Mouse (Mus musculus) C2C12 (cell line): Measurements from ENCODE around the gene Opn3.
A peak's percentile ranks its signal among the peaks of the same experiment; 100 is the strongest.

ENCODE experiments used
- CTCF ChIP-seq: IDR thresholded peaks from one replicate; pipeline ENCODE4 v1.5.1; 2011; ENCODE audit not compliant: control insufficient read depth, insufficient read depth, insufficient read length
- FOSL1 ChIP-seq: IDR thresholded peaks from one replicate; pipeline ENCODE4 v1.8.0; 2011; ENCODE audit warnings: mild to moderate bottlenecking, low read length; ENCODE audit not compliant: poor library complexity, insufficient read depth, severe bottlenecking
- MAX ChIP-seq: IDR thresholded peaks from one replicate; pipeline ENCODE4 v1.6.1; 2011; ENCODE audit warnings: mild to moderate bottlenecking, control low read depth
- USF1 ChIP-seq: IDR thresholded peaks from one replicate; pipeline ENCODE4 v1.6.1; 2011; ENCODE audit warnings: low read depth, mild to moderate bottlenecking, control low read depth, moderate library complexity

DNA sequence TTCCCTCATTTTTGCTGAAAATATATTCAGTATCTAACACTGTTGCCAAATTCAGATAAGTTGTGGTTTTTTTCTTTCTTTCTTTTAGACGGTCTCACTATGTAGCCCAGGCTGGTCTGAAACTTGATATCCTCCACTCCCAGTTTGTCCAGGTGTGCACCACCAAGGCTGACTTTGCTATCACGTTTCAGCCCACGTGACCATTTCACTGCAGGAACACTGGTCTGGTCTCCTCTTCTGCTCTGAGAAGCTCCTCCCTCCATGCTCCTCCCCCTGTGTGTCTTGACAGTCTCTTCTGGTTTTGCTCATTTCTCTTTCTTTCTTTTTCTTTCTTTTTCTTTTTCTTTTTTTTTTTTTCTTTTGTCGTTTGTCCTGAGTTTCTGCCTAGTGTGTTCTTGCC lies 7.2 kb upstream of the Opn3 start:
- TF ChIP-seq FOSL1 (no peak), USF1 (peak; percentile 34), CTCF (no peak), MAX (no peak)
